Mouse (Mus musculus): ENCODE data around the gene 2310030G06Rik. TPM values are rescaled to one million over a fixed set of nuclear protein-coding genes. Genes with fewer than 3 reads are reported as not detected.

2310030G06Rik gene
- polyA plus RNA-seq, 1 experiment from 2014 or later = 1.4 TPM

GRCm38 (mm10) chr9:50692626-50693580 lies 53.4 kb downstream of the 2310030G06Rik start:
- H3K9me3 ChIP-seq (replicated peaks) = no peaks in the 10 kb centered on the region
- 19% methylated on average over 13 of the region's 13 CpGs for WGBS
- H3K4me3 ChIP-seq = peak overlapping the region; percentile 30; the same call in 1 of the 2 replicates
- H3K36me3 ChIP-seq = peaks cover 18% of the 10 kb centered on the region
- DNase-seq (ENCODE audit: low spot score) = peak; percentile 31
- peaks cover 22% of the 10 kb centered on the region for H3K27me3 ChIP-seq (ENCODE audit: low read depth, poor library complexity, severe bottlenecking)
- peak overlapping the region; percentile 74 for H3K27ac ChIP-seq (replicated peaks)
- H3K4me1 ChIP-seq = peaks cover 46% of the 10 kb centered on the region

Other genes with a start within 250 kb of the 2310030G06Rik start
- gene Pts, start 217.8 kb downstream of the 2310030G06Rik start, polyA plus RNA-seq (2016; fragmentation: Nextera tagmentation; extraction: Ambion mirVana) = 86.9 and 95.9 TPM in 2 replicates
- 8.9 and 14.6 TPM in 2 replicates for gene Il18, start 191.7 kb downstream of the 2310030G06Rik start, polyA plus RNA-seq (2016; fragmentation: Nextera tagmentation; extraction: Ambion mirVana)
- gene Bco2, start 191.4 kb downstream of the 2310030G06Rik start, polyA plus RNA-seq (2016; fragmentation: Nextera tagmentation; extraction: Ambion mirVana) = 0.19 and 0.34 TPM in 2 replicates
- gene Tex12, start 185.2 kb downstream of the 2310030G06Rik start, polyA plus RNA-seq (2016; fragmentation: Nextera tagmentation; extraction: Ambion mirVana) = 0.16 and 0.36 TPM in 2 replicates
- 309 and 339 TPM in 2 replicates for gene Sdhd, start 142.7 kb downstream of the 2310030G06Rik start, polyA plus RNA-seq (2016; fragmentation: Nextera tagmentation; extraction: Ambion mirVana)
- 339 and 340 TPM in 2 replicates for gene Timm8b, start 142.6 kb downstream of the 2310030G06Rik start, polyA plus RNA-seq (2016; fragmentation: Nextera tagmentation; extraction: Ambion mirVana)
- gene Pih1d2, start 129.2 kb downstream of the 2310030G06Rik start, polyA plus RNA-seq (2016; fragmentation: Nextera tagmentation; extraction: Ambion mirVana) = 7.6 and 8.4 TPM in 2 replicates
- 19.9 and 20.2 TPM in 2 replicates for gene Nkapd1, start 129.1 kb downstream of the 2310030G06Rik start, polyA plus RNA-seq (2016; fragmentation: Nextera tagmentation; extraction: Ambion mirVana)
- 57.5 and 58.6 TPM in 2 replicates for gene Dlat, start 86.8 kb downstream of the 2310030G06Rik start, polyA plus RNA-seq (2016; fragmentation: Nextera tagmentation; extraction: Ambion mirVana)
- gene Dixdc1, start 7.0 kb downstream of the 2310030G06Rik start, polyA plus RNA-seq (2016; fragmentation: Nextera tagmentation; extraction: Ambion mirVana) = 20.6 and 21.8 TPM in 2 replicates
- 3.6 and 5.9 TPM in 2 replicates for gene Cryab, start 4.8 kb upstream of the 2310030G06Rik start, polyA plus RNA-seq (2016; fragmentation: Nextera tagmentation; extraction: Ambion mirVana)
- gene Hspb2, start 5.8 kb upstream of the 2310030G06Rik start, polyA plus RNA-seq (2016; fragmentation: Nextera tagmentation; extraction: Ambion mirVana) = 0.33 and 0.60 TPM in 2 replicates
- 12.1 and 12.8 TPM in 2 replicates for gene Fdxacb1, start 21.7 kb upstream of the 2310030G06Rik start, polyA plus RNA-seq (2016; fragmentation: Nextera tagmentation; extraction: Ambion mirVana)
- gene Alg9, start 28.5 kb upstream of the 2310030G06Rik start, polyA plus RNA-seq (2016; fragmentation: Nextera tagmentation; extraction: Ambion mirVana) = 37.9 and 38.1 TPM in 2 replicates
- 29.6 and 30.1 TPM in 2 replicates for gene 1110032A03Rik, start 29.0 kb upstream of the 2310030G06Rik start, polyA plus RNA-seq (2016; fragmentation: Nextera tagmentation; extraction: Ambion mirVana)
- 143 and 160 TPM in 2 replicates for gene Ppp2r1b, start 98.8 kb upstream of the 2310030G06Rik start, polyA plus RNA-seq (2016; fragmentation: Nextera tagmentation; extraction: Ambion mirVana)